Mouse (Mus musculus): ENCODE results near the gene Asah2. TPM values are rescaled to one million over a fixed set of nuclear protein-coding genes. Genes with fewer than 3 reads are reported as not detected.

Asah2 gene
- total and polyA plus RNA-seq, 2 experiments from 2014 or later = 0.49 to 3.4 TPM

- ATAC-seq (ENCODE audit: low FRiP score) = no peak
- WGBS = 80% methylated on average over 2 of the region's 2 CpGs
- no peak for TF ChIP-seq CTCF (IDR thresholded peaks at IDR 0.05)
- H3K4me1 ChIP-seq (ENCODE audit: insufficient read depth, low read length) = no peaks in the 10 kb centered on the region
- no peak overlapping the region for H3K4me2 ChIP-seq (ENCODE audit: low read depth, low read length, poor library complexity, severe bottlenecking)
- H3K4me3 ChIP-seq (ENCODE audit: low read depth, low read length) = no peak overlapping the region
- no peaks in the 10 kb centered on the region for H3K27me3 ChIP-seq (ENCODE audit: insufficient read depth, low read length)
- no peak overlapping the region for H3K9ac ChIP-seq (replicated peaks; ENCODE audit: low read length, poor library complexity, severe bottlenecking)
- no peak for DNase-seq (ENCODE audit: low spot score)
- H3K27ac ChIP-seq (ENCODE audit: low read depth, low read length) = no peak overlapping the region
- H3K9me3 ChIP-seq (ENCODE audit: low read length) = no peaks in the 10 kb centered on the region
- no peaks in the 10 kb centered on the region for H3K36me3 ChIP-seq (ENCODE audit: insufficient read depth, low read length)
Measured at GRCm38 (mm10) chr19:31953799-31954198, 154.2 kb downstream of the Asah2 start.

- no peaks in the 10 kb centered on the region for H3K9me3 ChIP-seq (ENCODE audit: low read length)
- H3K27ac ChIP-seq (ENCODE audit: low read depth, low read length) = no peak overlapping the region
- TF ChIP-seq CTCF (IDR thresholded peaks at IDR 0.05) = no peak
- no peaks in the 10 kb centered on the region for H3K27me3 ChIP-seq (ENCODE audit: insufficient read depth, low read length)
- H3K9ac ChIP-seq (replicated peaks; ENCODE audit: low read length, poor library complexity, severe bottlenecking) = no peak overlapping the region
- no peaks in the 10 kb centered on the region for H3K36me3 ChIP-seq (ENCODE audit: insufficient read depth, low read length)
- H3K4me3 ChIP-seq (ENCODE audit: low read depth, low read length) = no peak overlapping the region
- DNase-seq (ENCODE audit: low spot score) (no peak), ATAC-seq (ENCODE audit: low FRiP score) (no peak)
- no peaks in the 10 kb centered on the region for H3K4me1 ChIP-seq (ENCODE audit: insufficient read depth, low read length)
- H3K4me2 ChIP-seq (ENCODE audit: low read depth, low read length, poor library complexity, severe bottlenecking) = no peak overlapping the region
- 82% methylated on average over 7 of the region's 7 CpGs for WGBS
Measured at GRCm38 (mm10) chr19:31950793-31951489, 157.1 kb downstream of the Asah2 start.

Other genes with a start within 250 kb of the Asah2 start
- not detected in 2 replicates for gene A1cf, start 239.4 kb downstream of the Asah2 start, total RNA-seq (2014; rRNA removed)
- gene A1cf, start 239.4 kb downstream of the Asah2 start, polyA plus RNA-seq (2015; fragmentation: Nextera tagmentation; extraction: Ambion mirVana) = not detected in 2 replicates